Mouse (Mus musculus) bone marrow, adult 2 months (tissue): ENCODE results near the gene Rad50. TPM values are rescaled to one million over a fixed set of nuclear protein-coding genes. Genes with fewer than 3 reads are reported as not detected.

Experiments
- H3K27ac ChIP-seq: fragments of 200-500 bp; 2 replicates; pipeline ENCODE4 v1.5.1; 2012; ENCODE audit warnings: low read depth, mild to moderate bottlenecking, control low read depth, inconsistent platforms, low read length; ENCODE audit not compliant: control insufficient read depth, poor library complexity, insufficient read depth
- H3K4me1 ChIP-seq: fragments of 200-500 bp; 2 replicates; pipeline ENCODE4 v1.6.1; 2011; ENCODE audit warnings: low read length; ENCODE audit not compliant: control insufficient read depth, insufficient read depth
- H3K4me3 ChIP-seq: fragments of 200-500 bp; replicated peaks from 2 replicates; pipeline ENCODE3; 2011; ENCODE audit warnings: mild to moderate bottlenecking, low read depth, low read length, control low read depth; ENCODE audit not compliant: control insufficient read depth
- CTCF ChIP-seq: fragments of 200-500 bp; IDR thresholded peaks from 2 replicates; pipeline ENCODE4 v1.5.1; 2011; ENCODE audit warnings: low read length, control low read depth; ENCODE audit not compliant: control insufficient read depth, insufficient read depth
- POLR2A ChIP-seq: fragments of 200-500 bp; IDR thresholded peaks from 2 replicates; pipeline ENCODE4 v1.6.1; 2011; ENCODE audit warnings: low read depth, mild to moderate bottlenecking, control low read depth, low read length, borderline replicate concordance; ENCODE audit not compliant: control insufficient read depth
- WGBS: fragments of 180-500 bp; shearing (Covaris S2); methylation state at CpG from one replicate; pipeline ENCODE4 v1.1.7; 2018; 5-methylcytosine and 5-hydroxymethylcytosine counted together
- polyA plus RNA-seq: library from polyadenylated mRNA; stranded (reverse); fragments of >200 nt; gene quantifications from 2 replicates; pipeline ENCODE4 v1.2.4, GENCODE M21; 2011; ENCODE audit warnings: low replicate concordance; ENCODE audit not compliant: missing spikeins, insufficient read depth, insufficient read length

The Rad50 gene
- polyA plus RNA-seq, 1 experiment, result 15.2 TPM

- 15% methylated on average over 6 of the region's 6 CpGs for WGBS
- TF ChIP-seq POLR2A (no peak), CTCF (no peak)
- H3K4me1 ChIP-seq, result peaks cover 1% of the 10 kb centered on the region; the same call in 1 of the 2 replicates
- H3K4me3 ChIP-seq, result no peak overlapping the region
- no peak overlapping the region for H3K27ac ChIP-seq
Measured at GRCm38 (mm10) chr11:53609231-53609630, 97.9 kb downstream of the Rad50 start.

- WGBS, result 5% methylated on average over 12 of the region's 12 CpGs
- Histone ChIP-seq H3K27ac (no peak overlapping the region; the same call in 1 of the 2 replicates), H3K4me3 (no peak overlapping the region), H3K4me1 (peaks cover 1% of the 10 kb centered on the region; the same call in 1 of the 2 replicates)
- no peak for TF ChIP-seq POLR2A
- TF ChIP-seq CTCF, result no peak
Measured at GRCm38 (mm10) chr11:53605609-53606008, 101.5 kb downstream of the Rad50 start.

GRCm38 (mm10) chr11:53604983-53605382 is 102.1 kb downstream of the Rad50 start:
- TF ChIP-seq CTCF, result no peak
- no peak for TF ChIP-seq POLR2A
- no peak overlapping the region for H3K4me3 ChIP-seq
- no peak overlapping the region for H3K27ac ChIP-seq
- H3K4me1 ChIP-seq, result peaks cover 1% of the 10 kb centered on the region; the same call in 1 of the 2 replicates
- 87% methylated on average over 3 of the region's 3 CpGs for WGBS

Other genes with a start within 250 kb of the Rad50 start
- gene Gm9837, start 236.8 kb downstream of the Rad50 start, polyA plus RNA-seq, result not detected in 2 replicates
- not detected in 2 replicates for gene Gm9945, start 227.2 kb downstream of the Rad50 start, polyA plus RNA-seq
- gene Sowaha, start 227.0 kb downstream of the Rad50 start, polyA plus RNA-seq, result 8.2 and 13.3 TPM in 2 replicates
- 38.7 and 52.2 TPM in 2 replicates for gene Sept8, start 188.1 kb downstream of the Rad50 start, polyA plus RNA-seq
- 3.7 and 4.5 TPM in 2 replicates for gene Kif3a, start 139.9 kb downstream of the Rad50 start, polyA plus RNA-seq
- not detected in 2 replicates for gene Il4, start 88.7 kb downstream of the Rad50 start, polyA plus RNA-seq
- gene Il13, start 72.6 kb downstream of the Rad50 start, polyA plus RNA-seq, result not detected in 2 replicates
- not detected in 2 replicates for gene Il5, start 13.5 kb upstream of the Rad50 start, polyA plus RNA-seq
- 23.0 and 35.5 TPM in 2 replicates for gene Irf1, start 62.7 kb upstream of the Rad50 start, polyA plus RNA-seq
- not detected in 2 replicates for gene Gm17334, start 65.9 kb upstream of the Rad50 start, polyA plus RNA-seq
- gene Gm12216, start 151.9 kb upstream of the Rad50 start, polyA plus RNA-seq, result 1.4 and 7.8 TPM in 2 replicates
- gene Slc22a5, start 184.3 kb upstream of the Rad50 start, polyA plus RNA-seq, result 4.0 and 6.5 TPM in 2 replicates